ENCODE assay signal across 13 mouse cellular contexts in the genomic region with DNA sequence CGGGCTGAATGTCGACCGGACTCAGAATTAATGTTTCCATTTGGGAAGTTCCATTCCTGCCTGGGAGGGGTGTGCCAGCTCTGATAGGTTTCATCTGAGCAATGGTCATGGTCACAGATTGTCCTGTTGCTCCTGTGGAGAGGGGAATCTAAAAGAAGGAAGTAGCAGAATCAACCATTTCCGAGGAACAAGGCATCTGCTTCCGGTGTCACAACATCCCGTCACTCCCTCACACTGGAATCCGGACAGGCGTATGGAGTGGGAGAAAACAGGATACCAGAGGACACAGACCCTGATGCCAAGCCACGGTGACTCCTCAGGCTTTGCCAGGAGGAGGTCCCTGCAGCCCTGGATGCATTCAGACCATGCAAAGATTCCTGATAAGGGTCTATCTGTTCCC.
DNase-seq lines count a peak whose midpoint lies in the region; ATAC-seq lines count a peak whose summit lies in the region.
"Had no signal": no experiment of that assay in that cellular context is flagged by ENCODE, and none has a peak within 500 bp of the region (broad histone marks: within the 10 kb centered on the region; RNA-seq: fewer than 3 reads in every experiment).

No protein-coding gene starts in this region.

- H3K9ac ChIP-seq in liver, embryonic 12.5 days, result no peak overlapping the region
- H3K9ac ChIP-seq in liver, embryonic 11.5 days (ENCODE audit: low read depth, low read length), result no peak overlapping the region
- no peak overlapping the region for H3K9ac ChIP-seq in heart, embryonic 16.5 days (ENCODE audit: low read length)
- H3K9ac ChIP-seq in intestine, embryonic 16.5 days (ENCODE audit: low read depth, low read length), result no peak overlapping the region
- H3K9ac ChIP-seq: forebrain, embryonic 12.5 days; limb, embryonic 13.5 days had no signal

- no peaks in the 10 kb centered on the region for H3K79me2 ChIP-seq in macrophage (ENCODE audit: inconsistent target)

- no peak for DNase-seq in liver, embryonic 11.5 days (ENCODE audit: low spot score)
- peak; percentile 13 to 41 for DNase-seq in kidney, postnatal 4 days
- DNase-seq in frontal cortex, postnatal 36 days (ENCODE audit: low spot score in 2 of 2), result no peak
- DNase-seq: cerebellum, adult 18-20 months; right cerebral cortex, postnatal 25 days had no signal

- H3K4me3 ChIP-seq in liver, embryonic 12.5 days, result no peak overlapping the region
- H3K4me3 ChIP-seq in liver, embryonic 11.5 days (ENCODE audit: low read depth, low read length), result no peak overlapping the region
- no peak overlapping the region for H3K4me3 ChIP-seq in heart, embryonic 16.5 days (ENCODE audit: low read length)
- H3K4me3 ChIP-seq in macrophage (ENCODE audit: inconsistent target), result no peak overlapping the region
- H3K4me3 ChIP-seq in intestine, embryonic 16.5 days (ENCODE audit: low read length), result no peak overlapping the region
- H3K4me3 ChIP-seq: forebrain, embryonic 12.5 days; limb, embryonic 13.5 days had no signal

- no peaks in the 10 kb centered on the region for H3K9me3 ChIP-seq in liver, embryonic 12.5 days (replicated peaks)
- H3K9me3 ChIP-seq in liver, embryonic 11.5 days (ENCODE audit: control insufficient read depth, low read length), result no peaks in the 10 kb centered on the region
- H3K9me3 ChIP-seq in heart, embryonic 16.5 days (replicated peaks; ENCODE audit: control insufficient read depth, low read length), result no peaks in the 10 kb centered on the region
- H3K9me3 ChIP-seq in intestine, embryonic 16.5 days (ENCODE audit: control insufficient read depth, low read length), result no peaks in the 10 kb centered on the region
- H3K9me3 ChIP-seq: forebrain, embryonic 12.5 days; limb, embryonic 13.5 days had no signal

- H3K4me2 ChIP-seq in liver, embryonic 12.5 days, result no peak overlapping the region
- no peak overlapping the region for H3K4me2 ChIP-seq in liver, embryonic 11.5 days
- no peak overlapping the region for H3K4me2 ChIP-seq in heart, embryonic 16.5 days (ENCODE audit: low read depth, low read length)
- H3K4me2 ChIP-seq in intestine, embryonic 16.5 days (ENCODE audit: low read depth, low read length), result no peak overlapping the region
- H3K4me2 ChIP-seq: forebrain, embryonic 12.5 days; limb, embryonic 13.5 days had no signal

- ATAC-seq in liver, embryonic 12.5 days, result peak; percentile 38; the same call in 1 of the 2 replicates
- ATAC-seq in liver, embryonic 11.5 days (replicated peaks; ENCODE audit: low FRiP score), result no peak
- peak; percentile 39 for ATAC-seq in heart, embryonic 16.5 days (replicated peaks; ENCODE audit: extremely low read depth, insufficient read depth, low FRiP score)
- ATAC-seq in intestine, embryonic 16.5 days, result no peak
- no peak for ATAC-seq in activated CD4-positive, CD25-positive, alpha-beta regulatory T cell, adult 4 months
- ATAC-seq: midbrain, embryonic 16.5 days had no signal

- no peak overlapping the region for H3K27ac ChIP-seq in liver, embryonic 12.5 days
- no peak overlapping the region for H3K27ac ChIP-seq in liver, embryonic 11.5 days (ENCODE audit: low read depth, low read length)
- no peak overlapping the region for H3K27ac ChIP-seq in heart, embryonic 16.5 days (ENCODE audit: low read length)
- H3K27ac ChIP-seq in macrophage, result peak overlapping the region; percentile 10; the same call in 1 of the 2 replicates
- no peak overlapping the region for H3K27ac ChIP-seq in intestine, embryonic 16.5 days (ENCODE audit: low read length)
- H3K27ac ChIP-seq: forebrain, embryonic 12.5 days; limb, embryonic 13.5 days had no signal

- peaks cover 17% of the 10 kb centered on the region for H3K4me1 ChIP-seq in liver, embryonic 12.5 days
- H3K4me1 ChIP-seq in liver, embryonic 11.5 days (replicated peaks; ENCODE audit: control insufficient read depth, insufficient read depth, low read length), result peaks cover 9% of the 10 kb centered on the region
- peaks cover 8% of the 10 kb centered on the region; the same call in 1 of the 2 replicates for H3K4me1 ChIP-seq in heart, embryonic 16.5 days (ENCODE audit: control insufficient read depth, insufficient read depth, low read length)
- 0 out of 2 replicates have a peak, but pooled peaks cover 4% of the 10 kb centered on the region for H3K4me1 ChIP-seq in intestine, embryonic 16.5 days (ENCODE audit: control insufficient read depth, insufficient read depth, low read length)

- WGBS in liver, embryonic 12.5 days (ENCODE audit: insufficient replicate concordance), result 16% methylated on average over 9 of the region's 9 CpGs
- WGBS in liver, embryonic 11.5 days, result 42% methylated on average over 9 of the region's 9 CpGs
- 53% methylated on average over 9 of the region's 9 CpGs for WGBS in heart, embryonic 16.5 days
- 58% methylated on average over 9 of the region's 9 CpGs for WGBS in macrophage (ENCODE audit: missing documents)
- 64% methylated on average over 9 of the region's 9 CpGs for WGBS in intestine, embryonic 16.5 days

- H3K36me3 ChIP-seq in liver, embryonic 12.5 days, result no peaks in the 10 kb centered on the region
- no peaks in the 10 kb centered on the region for H3K36me3 ChIP-seq in liver, embryonic 11.5 days (ENCODE audit: control insufficient read depth, insufficient read depth, low read length)
- no peaks in the 10 kb centered on the region for H3K36me3 ChIP-seq in heart, embryonic 16.5 days (ENCODE audit: control insufficient read depth, insufficient read depth)
- H3K36me3 ChIP-seq in macrophage (ENCODE audit: inconsistent target), result no peaks in the 10 kb centered on the region
- H3K36me3 ChIP-seq in intestine, embryonic 16.5 days (ENCODE audit: control insufficient read depth, insufficient read depth, low read length), result no peaks in the 10 kb centered on the region
- H3K36me3 ChIP-seq: forebrain, embryonic 12.5 days; limb, embryonic 13.5 days had no signal

- peaks cover 5% of the 10 kb centered on the region; the same call in 1 of the 2 replicates for H3K27me3 ChIP-seq in liver, embryonic 12.5 days (replicated peaks)
- no peaks in the 10 kb centered on the region for H3K27me3 ChIP-seq in liver, embryonic 11.5 days (replicated peaks; ENCODE audit: control insufficient read depth, insufficient read depth, low read length)
- H3K27me3 ChIP-seq in heart, embryonic 16.5 days (ENCODE audit: control insufficient read depth, insufficient read depth, low read length), result no peaks in the 10 kb centered on the region; the same call in 1 of the 2 replicates
- H3K27me3 ChIP-seq in intestine, embryonic 16.5 days (replicated peaks; ENCODE audit: control insufficient read depth, insufficient read depth, low read length), result no peaks in the 10 kb centered on the region
- H3K27me3 ChIP-seq: forebrain, embryonic 12.5 days had no signal

Comparison
In these comparisons a context has a peak if more than half of its experiments do, and no peak if none do; other contexts are left out.
1. ATAC-seq: peak in liver, embryonic 12.5 days (single experiment) and heart, embryonic 16.5 days (single experiment); none in liver, embryonic 11.5 days (single experiment), intestine, embryonic 16.5 days (single experiment) and activated CD4-positive, CD25-positive, alpha-beta regulatory T cell, adult 4 months (single experiment).
2. DNase-seq: peak in kidney, postnatal 4 days (2 of 2); none in liver, embryonic 11.5 days (single experiment) and frontal cortex, postnatal 36 days (0 of 2).